Mouse (Mus musculus): ENCODE measurements around the gene Gm21833.
"Not testable (repeated sequence)": the region's sequence is repeated elsewhere in the genome, so short reads cannot be mapped to it uniquely, and the experiment has no call there.

Gm21833 gene

DNA sequence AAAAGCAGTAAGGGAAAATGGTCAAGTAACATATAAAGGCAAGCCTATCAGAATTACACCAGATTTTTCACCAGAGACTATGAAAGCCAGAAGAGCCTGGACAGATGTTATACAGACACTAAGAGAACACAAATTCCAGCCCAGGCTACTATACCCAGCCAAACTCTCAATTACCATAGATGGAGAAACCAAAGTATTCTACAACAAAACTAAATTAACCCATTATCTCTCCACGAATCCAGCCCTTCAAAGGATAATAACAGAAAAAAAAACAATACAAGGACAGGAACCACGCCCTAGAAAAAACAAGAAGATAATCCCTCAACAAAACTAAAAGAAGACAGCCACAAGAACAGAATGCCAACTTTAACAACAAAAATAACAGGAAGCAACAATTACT lies at the start of gene Gm21833:
TSS of gene Gm21833 (plus strand) at position 301 of the 400 bp plus-strand sequence.
- not testable (repeated sequence) for DNase-seq (ENCODE audit: low spot score)

DNA sequence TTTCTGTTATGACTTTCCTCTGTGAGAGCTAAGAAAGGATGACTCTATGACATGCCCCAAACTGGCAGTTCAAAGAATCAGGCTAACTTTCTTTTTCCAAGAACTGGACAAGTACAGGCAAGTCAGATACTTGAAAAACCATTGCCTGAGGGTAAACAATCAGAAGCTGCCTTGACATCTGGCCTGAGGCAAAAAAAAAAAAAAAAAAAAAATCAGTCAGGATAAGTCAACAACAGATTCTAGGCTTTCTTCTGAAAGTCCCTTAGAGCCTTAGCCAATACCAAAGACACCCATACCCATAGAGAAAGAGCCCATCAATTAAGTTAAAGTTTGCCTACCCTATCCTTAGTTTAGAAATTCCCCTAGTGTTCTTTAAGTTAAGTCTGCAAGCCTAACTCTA lies 38.7 kb upstream of the Gm21833 start:
- no peak for DNase-seq (ENCODE audit: low spot score)

DNA sequence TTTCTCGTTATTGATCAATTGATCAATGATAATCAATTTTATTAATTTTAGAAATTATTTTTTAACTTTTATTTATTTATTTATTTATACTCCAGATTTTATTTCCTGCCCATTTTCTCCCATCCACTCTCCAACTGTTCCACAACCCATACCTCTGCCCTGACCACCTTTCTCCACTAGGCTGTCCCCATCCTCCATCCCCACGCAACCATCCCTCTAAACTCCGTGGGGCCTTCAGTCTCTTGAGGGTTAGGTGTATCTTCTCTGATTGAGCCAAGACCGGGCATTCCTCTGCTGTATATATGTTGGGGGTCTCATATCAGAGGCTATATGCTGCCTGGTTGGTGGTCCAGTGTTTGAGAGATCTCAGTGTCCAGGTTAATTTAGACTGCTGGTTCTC lies 31.7 kb upstream of the Gm21833 start:
- no peak for DNase-seq (ENCODE audit: low spot score)

DNA sequence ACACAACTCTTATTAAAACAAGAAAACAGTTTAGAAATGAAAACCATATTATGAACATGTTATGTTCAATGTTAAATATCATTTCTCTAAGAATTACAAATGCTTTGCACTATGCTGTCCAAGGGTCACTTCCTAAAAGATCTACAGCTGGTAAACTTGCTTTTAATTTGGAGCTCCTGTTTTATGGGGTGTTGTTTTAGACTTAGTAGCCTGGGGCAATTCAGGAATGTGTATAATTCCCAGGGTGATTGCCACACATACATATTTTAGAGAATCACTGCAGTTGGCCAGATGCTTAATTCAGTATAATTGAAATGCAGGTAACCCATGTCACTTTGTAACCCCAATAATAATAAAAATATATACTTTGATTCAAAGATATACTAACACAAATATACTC lies 12.9 kb upstream of the Gm21833 start:
- DNase-seq (ENCODE audit: low spot score): no peak

DNA sequence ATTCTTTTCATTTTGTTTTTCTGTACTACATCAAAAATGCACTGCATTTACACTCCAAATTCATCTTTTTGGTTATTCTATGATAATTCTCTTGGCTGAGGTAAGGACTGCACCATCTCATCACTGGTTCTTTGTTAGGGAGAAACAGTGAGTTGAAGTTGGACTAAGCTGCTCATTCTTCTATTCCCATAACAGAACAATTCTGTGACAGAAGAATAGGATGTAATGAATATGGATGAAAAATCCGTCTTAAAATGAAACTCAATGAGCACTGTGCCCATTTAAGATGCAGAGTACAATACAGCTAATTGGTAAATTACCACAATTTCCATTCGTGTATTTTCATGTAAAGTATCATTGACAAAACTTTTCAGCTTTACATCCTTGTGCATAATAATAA lies 11.6 kb upstream of the Gm21833 start:
- no peak for DNase-seq (ENCODE audit: low spot score)

DNA sequence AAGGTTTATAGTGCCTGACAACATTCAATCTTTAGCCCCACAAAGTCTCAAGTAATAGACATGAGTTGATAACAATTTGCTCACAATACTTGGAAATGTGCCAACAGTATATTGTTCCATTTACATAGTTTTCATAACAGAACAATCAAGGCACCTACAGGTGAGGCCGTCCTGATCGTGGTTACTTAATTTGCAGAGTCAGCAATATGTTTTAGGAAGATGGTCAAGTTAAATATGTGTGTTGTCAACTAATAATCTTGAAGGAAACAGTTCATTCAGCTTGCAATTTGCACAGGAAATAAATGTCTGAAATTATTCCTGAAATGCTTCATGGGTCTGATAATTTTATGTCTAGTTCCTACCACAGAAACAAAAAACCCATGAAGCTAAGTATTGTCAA lies 27.6 kb downstream of the Gm21833 start:
- DNase-seq (ENCODE audit: low spot score): no peak

DNA sequence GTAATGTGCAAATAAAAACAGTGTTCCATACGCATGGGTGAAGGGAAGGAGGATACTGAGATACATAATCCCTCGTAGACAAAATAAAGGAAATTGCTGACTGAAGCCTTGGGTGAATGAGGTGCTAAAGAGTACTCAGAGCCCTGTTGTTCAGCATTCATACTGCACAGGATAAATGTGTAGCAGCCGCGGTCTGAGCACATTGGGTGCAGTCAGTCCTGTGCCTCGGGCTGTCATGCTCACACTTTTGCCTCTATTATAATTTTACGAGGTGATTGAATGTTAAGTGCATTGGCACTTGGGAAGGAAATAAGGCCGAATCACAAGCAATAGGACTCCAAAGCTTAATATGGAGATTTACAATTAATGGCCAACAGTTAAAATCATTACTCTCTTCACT lies 36.4 kb downstream of the Gm21833 start:
- DNase-seq (ENCODE audit: low spot score): no peak

All from ovary, postnatal 36 days (tissue).